Mouse (Mus musculus) testis, adult 2 months (tissue): ENCODE measurements at regions not wholly inside any gene's neighbourhood (a gene's known extent, or its start where the extent isn't known, plus 50 kb on each side); places are given as distances from the start of the nearest gene placed in this dataset.

Experiments used
- CTCF ChIP-seq: fragments of 200-500 bp; IDR thresholded peaks from 2 replicates; pipeline ENCODE4 v1.5.1; 2012; ENCODE audit warnings: low read depth, mild to moderate bottlenecking, inconsistent platforms, low read length, moderate library complexity; ENCODE audit not compliant: control insufficient read depth, insufficient read depth, insufficient replicate concordance
- POLR2A ChIP-seq: fragments of 200-500 bp; IDR thresholded peaks from 2 replicates; pipeline ENCODE4 v1.6.1; 2012; ENCODE audit warnings: low read depth, mild to moderate bottlenecking, inconsistent platforms, low read length, moderate library complexity; ENCODE audit not compliant: control insufficient read depth

DNA sequence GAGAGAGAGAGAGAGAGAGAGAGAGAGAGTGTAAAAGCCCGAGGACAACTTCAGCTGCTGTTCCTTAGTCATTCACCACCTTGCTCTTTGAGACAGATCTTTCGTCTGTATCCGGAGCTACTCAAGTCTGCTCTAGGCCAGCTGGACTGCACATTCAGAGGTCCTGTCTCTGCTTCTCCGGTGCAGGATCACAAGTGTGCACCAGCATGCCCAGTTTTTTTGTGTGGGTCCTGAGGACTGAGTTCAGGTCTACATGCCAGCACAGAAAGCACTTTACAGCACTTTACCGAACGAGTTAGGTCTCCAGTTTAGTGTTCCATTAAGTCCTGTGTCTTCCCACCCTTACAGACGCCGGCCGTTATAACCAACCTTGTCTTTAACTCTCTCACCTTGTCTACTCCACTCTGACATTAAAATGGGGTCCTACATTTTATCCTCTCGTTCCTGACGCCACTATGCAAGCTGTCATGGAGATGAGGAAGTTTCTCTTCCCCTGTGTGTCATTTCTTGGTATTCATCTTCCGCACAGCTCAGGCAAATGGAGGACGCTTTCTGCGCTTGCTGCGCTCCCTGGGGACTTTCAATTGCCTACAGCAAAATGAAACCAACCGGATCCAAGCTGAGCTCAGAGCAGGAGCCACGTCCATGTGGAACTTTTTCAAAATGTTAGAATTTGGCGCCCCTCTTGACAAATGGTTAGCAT, 249.5 kb downstream of the Ankrd50 start:
- TF ChIP-seq POLR2A (no peak), CTCF (no peak)
